Mouse (Mus musculus): Measurements from ENCODE around the gene Hoxc13. TPM values are rescaled to one million over a fixed set of nuclear protein-coding genes. Genes with fewer than 3 reads are reported as not detected.

Gene Hoxc13
- total RNA-seq, 4 experiments from 2014 or later = not detected

DNA sequence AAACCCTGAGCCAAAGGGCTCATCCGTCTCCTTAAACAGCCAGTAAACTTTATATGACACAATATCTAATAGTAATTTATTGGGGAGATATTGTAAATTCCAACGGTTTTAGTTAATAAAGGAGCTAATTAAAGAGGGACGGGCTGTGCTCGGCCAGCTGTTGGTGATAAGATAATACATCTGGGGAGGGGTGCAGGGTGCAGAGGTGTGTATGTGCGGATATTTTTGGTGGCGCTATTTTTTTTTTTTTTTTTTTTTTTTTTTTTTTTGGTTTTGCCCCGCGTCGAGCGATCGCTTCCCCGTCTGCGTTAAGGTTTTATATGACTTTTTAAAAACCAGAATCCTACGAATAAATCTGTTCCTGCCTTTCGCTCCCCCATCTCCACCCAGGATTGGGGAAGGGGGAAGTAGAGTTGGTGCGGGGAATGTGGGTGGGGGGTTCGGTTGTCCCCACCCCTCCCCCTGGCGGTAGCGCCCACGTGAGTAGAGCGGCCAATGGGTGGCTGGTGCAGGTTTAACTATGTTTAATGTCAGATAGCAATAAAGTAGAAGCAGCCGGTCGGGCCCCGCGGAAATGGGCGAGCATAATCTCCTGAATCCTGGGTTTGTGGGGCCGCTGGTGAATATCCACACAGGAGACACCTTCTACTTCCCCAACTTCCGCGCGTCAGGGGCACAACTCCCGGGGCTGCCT, 15.5 kb downstream of the Hoxc13 start, which contains the start of gene Hoxc12:
TSS of gene Hoxc12 (plus strand) at position 479 of the 694 bp plus-strand sequence.
- DNase-seq (ENCODE audit: low spot score in 2 of 2) = no peak

- DNase-seq (ENCODE audit: low spot score in 2 of 2) = no peak
Measured at GRCm38 (mm10) chr15:102937036-102937666, 16.2 kb downstream of the Hoxc13 start.

DNA sequence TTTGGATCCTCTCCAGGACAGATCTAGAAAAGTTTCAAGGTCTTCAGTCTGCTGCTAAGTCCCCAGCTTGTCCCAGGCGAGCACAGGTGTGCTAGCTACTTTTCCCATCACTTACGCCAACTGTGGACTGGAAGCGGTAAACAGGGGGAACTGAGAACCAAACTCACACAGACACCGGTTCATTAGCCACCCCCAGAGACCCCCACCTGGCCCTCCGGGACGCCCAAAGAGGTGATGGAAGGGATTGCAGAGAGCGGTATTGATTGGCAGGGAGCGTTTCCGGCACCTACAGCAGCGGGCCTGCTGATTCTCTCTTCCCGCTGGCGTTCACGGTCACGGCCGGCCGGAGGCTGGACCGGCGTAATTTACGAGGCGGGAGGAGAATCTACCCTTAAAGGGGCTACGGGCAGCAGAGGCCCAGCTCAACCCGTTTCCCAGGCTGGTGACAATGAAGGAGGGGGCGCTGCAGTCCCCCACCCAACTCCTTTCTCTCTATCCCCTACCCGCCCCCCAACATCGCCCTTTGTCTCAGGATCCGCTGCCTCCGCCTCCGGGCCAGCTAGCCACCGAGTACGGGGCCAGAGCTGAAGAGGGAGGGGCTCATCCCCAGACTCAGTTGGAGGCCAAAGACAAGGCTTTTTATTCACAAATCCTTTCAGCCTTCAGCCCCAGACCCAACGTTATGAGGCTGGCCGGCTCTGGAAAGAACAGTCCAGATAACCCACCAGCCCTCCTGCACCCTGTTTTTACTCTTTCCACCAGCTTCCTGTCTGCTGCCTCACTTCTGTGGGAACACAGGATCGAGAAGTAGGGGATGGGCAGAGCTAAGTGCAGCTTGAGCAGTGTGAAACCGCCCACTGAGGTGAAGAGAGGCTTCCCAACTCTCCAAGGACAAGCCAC, 18.6 kb downstream of the Hoxc13 start:
- DNase-seq (ENCODE audit: low spot score in 2 of 2) = no peak

GRCm38 (mm10) chr15:102942739-102943467, 22.0 kb downstream of the Hoxc13 start:
- DNase-seq (ENCODE audit: low spot score in 2 of 2) = no peak

- no peak for DNase-seq (ENCODE audit: low spot score in 2 of 2)
Measured at GRCm38 (mm10) chr15:102943468-102943813, 22.5 kb downstream of the Hoxc13 start.

GRCm38 (mm10) chr15:102945185-102946077, 24.5 kb downstream of the Hoxc13 start:
- DNase-seq (ENCODE audit: low spot score in 2 of 2) = no peak

DNA sequence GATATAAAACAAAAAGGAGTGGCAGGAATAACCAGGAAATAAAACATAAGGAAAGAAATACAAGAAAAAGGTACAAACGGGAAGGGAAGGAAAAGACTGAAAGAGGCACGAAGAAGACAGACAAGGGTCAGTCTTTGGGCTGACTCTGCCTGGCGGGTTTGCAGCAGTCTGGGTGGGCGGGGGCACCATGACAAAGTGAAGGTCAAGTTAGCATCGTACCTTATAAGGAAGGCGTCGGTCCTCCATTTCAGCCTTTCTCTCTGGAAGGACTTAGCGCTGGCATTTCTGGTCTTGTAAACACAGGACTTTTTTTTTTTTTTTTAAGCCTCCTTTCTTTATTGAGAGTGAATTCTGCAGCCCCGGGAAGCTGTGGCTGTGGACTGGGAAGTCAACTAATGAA, 26.4 kb downstream of the Hoxc13 start:
- DNase-seq (ENCODE audit: low spot score in 2 of 2) = no peak

DNA sequence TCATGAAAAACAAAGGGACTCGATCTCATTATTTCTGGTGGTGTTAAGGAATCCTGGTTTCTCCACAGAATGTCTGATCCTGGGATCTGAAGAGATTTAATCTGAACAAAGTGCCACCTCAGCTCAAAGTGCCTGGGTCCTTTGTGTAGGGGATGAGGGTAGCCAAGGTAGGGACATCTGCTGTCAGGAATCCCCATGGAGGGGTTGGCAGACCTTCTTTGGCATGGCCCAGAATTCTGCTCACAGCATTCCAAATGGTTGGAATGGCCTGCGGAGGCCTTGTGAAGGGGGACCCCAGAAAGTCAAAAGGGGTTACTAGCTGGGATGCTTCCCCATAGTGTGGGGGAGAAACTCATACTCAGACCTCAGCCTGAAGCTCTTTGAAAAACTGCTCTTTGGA, 27.9 kb downstream of the Hoxc13 start:
- DNase-seq (ENCODE audit: low spot score in 2 of 2) = no peak

GRCm38 (mm10) chr15:102949696-102950095, 28.8 kb downstream of the Hoxc13 start:
- DNase-seq (ENCODE audit: low spot score in 2 of 2) = no peak

- no peak for DNase-seq (ENCODE audit: low spot score in 2 of 2)
Measured at GRCm38 (mm10) chr15:102950877-102951276, 30.0 kb downstream of the Hoxc13 start.

- no peak for DNase-seq (ENCODE audit: low spot score in 2 of 2)
Measured at GRCm38 (mm10) chr15:102953561-102953960, 32.7 kb downstream of the Hoxc13 start.

- DNase-seq (ENCODE audit: low spot score in 2 of 2) = no peak
Measured at GRCm38 (mm10) chr15:102954192-102955006, 33.5 kb downstream of the Hoxc13 start, which contains the start of gene Hoxc11. Hoxc11 (plus strand) TSS chr15:102954427.

DNA sequence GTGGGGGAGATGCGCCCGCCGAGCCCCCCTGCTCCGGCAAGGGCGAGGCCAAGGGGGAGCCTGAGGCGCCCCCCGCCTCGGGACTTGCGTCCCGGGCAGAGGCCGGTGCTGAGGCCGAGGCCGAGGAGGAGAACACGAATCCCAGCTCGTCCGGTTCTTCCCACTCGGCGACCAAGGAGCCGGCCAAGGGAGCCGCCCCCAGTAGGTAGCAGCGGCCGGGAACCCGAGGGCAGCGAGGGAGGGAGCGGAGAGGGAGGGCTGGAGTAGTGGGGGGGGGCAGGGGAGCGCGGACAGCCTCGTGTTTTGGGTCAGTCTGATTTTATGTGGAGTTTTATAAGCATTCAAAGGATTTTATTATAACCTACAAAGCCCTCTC, 34.1 kb downstream of the Hoxc13 start:
- no peak for DNase-seq (ENCODE audit: low spot score in 2 of 2)

DNA sequence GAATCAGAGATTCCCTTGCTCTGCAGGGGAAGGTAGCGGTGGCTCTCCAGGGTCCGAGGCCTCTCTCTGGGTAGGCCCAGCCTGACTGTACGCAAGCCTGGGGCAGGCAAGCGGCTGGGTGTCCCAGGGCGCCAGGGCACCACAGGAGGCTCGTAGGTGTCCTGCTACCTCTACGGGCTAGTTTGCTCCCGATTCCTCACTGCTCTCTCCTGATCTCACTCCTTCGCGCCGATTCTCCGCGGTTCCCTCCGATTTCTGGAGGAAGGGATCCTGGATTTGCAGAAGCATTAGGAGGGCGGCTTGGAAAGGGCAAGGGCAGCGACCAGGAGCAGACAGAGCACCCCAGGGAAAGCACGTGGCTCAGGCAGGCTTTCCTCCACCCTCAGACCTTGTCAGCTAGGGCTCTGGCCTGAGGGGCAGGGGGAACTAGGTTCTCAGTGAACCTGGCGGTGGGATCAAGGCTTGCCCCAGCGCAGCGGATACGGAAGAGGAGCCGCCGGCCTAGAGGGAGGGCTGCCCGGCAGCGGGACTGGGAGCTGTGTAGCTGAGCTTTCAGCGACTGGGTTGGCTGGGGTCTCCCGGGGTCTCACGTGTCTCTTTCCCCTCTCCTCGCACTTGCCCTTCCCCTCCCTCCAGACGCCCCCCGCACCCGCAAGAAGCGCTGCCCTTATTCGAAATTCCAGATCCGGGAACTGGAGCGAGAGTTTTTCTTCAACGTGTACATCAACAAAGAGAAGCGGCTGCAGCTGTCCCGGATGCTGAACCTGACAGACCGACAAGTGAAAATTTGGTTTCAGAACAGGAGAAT, 35.1 kb downstream of the Hoxc13 start:
- no peak for DNase-seq (ENCODE audit: low spot score in 2 of 2)

- DNase-seq (ENCODE audit: low spot score in 2 of 2) = no peak
Measured at GRCm38 (mm10) chr15:102956906-102957305, 36.0 kb downstream of the Hoxc13 start.

DNA sequence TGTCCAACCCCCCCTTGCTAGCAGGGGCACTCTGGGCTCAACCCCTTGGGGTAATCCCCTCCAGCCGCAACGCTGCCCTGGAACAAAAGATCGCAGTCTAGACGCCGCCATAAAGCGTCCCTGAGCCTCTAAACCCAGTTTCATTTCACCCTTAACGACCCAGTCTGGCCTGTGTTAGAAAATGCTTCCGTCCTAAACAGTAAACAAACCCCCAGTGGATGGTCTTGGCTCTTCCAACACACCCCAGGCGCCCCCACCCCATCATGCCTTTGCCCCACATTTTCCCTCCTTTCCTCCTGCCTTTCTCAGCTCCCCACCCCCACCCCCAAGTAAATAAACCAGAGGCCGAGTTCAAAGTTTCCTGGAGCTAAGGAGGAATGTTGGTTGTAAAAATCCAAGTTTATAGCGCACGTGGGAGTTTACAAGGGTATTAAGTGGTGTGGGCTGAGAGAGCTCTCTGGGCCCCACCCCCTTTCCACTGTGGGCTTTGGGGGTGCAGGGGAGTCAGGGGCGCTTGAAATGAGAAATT, 38.8 kb downstream of the Hoxc13 start:
- no peak for DNase-seq (ENCODE audit: low spot score in 2 of 2)

DNA sequence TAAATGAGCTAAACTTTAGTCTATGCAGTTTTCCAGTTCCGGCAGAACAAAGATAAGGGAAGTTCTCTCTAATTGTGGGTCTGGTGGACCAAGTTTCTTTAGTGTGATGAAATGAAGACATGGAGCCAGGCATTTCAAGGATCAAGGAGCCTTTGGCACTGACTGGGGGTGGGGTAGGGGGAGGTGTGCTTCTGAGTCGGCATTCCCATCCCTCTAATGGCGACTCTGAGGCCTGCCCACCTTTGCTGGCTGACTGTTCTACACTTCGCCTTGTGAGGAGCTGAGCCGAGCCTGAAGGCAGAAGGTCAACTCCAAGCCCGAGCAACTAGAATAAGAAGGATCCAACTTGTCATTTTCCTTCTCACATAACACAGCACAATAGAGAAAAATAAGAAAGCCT, 40.8 kb downstream of the Hoxc13 start:
- DNase-seq (ENCODE audit: low spot score in 2 of 2) = no peak

GRCm38 (mm10) chr15:102962492-102962891, 41.6 kb downstream of the Hoxc13 start:
- no peak for DNase-seq (ENCODE audit: low spot score in 2 of 2)
